Mouse (Mus musculus) liver, embryonic 14.5 days (tissue): ENCODE measurements around the gene Zfp784. TPM values are rescaled to one million over a fixed set of nuclear protein-coding genes. Genes with fewer than 3 reads are reported as not detected.

ENCODE experiments used
- ATAC-seq: fragments of 200-750 bp; cut with Nextera tagmentation; 2 replicates; pipeline ENCODE4 v1.8.0; 2017; ENCODE audit warnings: moderate number of reproducible peaks, mild to moderate bottlenecking, moderate library complexity; ENCODE audit not compliant: insufficient read depth
- DNase-seq, 3 experiments: peaks; one replicate each; pipeline ENCODE4 v3.0.0-alpha.2; 2012 to 2013; ENCODE audit warnings: low read depth in 3 of 3, low spot score in 3 of 3
- H3K27ac ChIP-seq: fragments of 300-500 bp; sonication (generic); 2 replicates; pipeline ENCODE4 v1.5.1; 2014; ENCODE audit warnings: moderate library complexity, mild to moderate bottlenecking, control low read depth, inconsistent platforms
- H3K27me3 ChIP-seq: fragments of 300-500 bp; sonication (generic); 2 replicates; pipeline ENCODE4 v1.6.1; 2014; ENCODE audit warnings: mild to moderate bottlenecking, low read length, moderate library complexity; ENCODE audit not compliant: control insufficient read depth, insufficient read depth
- H3K36me3 ChIP-seq: fragments of 300-500 bp; sonication (generic); replicated peaks from 2 replicates; pipeline ENCODE4 v1.6.1; 2014; ENCODE audit warnings: low read depth; ENCODE audit not compliant: control insufficient read depth, insufficient read depth
- H3K4me1 ChIP-seq, 2 experiments: fragments of 200-500 bp in 1 of 2; fragments of 300-500 bp in 1 of 2; sonication (generic) in 1 of 2; replicated peaks; 2 replicates each; pipeline ENCODE4 v1.6.1; 2012 to 2014; ENCODE audit warnings: antibody characterized with exemption in 1 of 2, inconsistent platforms in 1 of 2, low read length in 1 of 2; ENCODE audit not compliant: control insufficient read depth in 2 of 2, insufficient read depth in 2 of 2
- H3K4me2 ChIP-seq: fragments of 300-500 bp; sonication (generic); 2 replicates; pipeline ENCODE4 v1.6.1; 2014; ENCODE audit warnings: low read depth, mild to moderate bottlenecking, control low read depth, moderate library complexity
- H3K4me3 ChIP-seq, 2 experiments: fragments of 200-500 bp in 1 of 2; fragments of 300-500 bp in 1 of 2; sonication (generic) in 1 of 2; 2 replicates each; pipeline ENCODE4 v1.5.1; 2012 to 2014; ENCODE audit warnings: low read depth in 2 of 2, low read length in 2 of 2, mild to moderate bottlenecking in 2 of 2, control low read depth in 1 of 2, inconsistent platforms in 1 of 2, moderate library complexity in 1 of 2; ENCODE audit not compliant: insufficient read depth in 1 of 2
- H3K9ac ChIP-seq: fragments of 300-500 bp; sonication (generic); replicated peaks from 2 replicates; pipeline ENCODE4 v1.6.1; 2014; ENCODE audit warnings: mild to moderate bottlenecking, control low read depth, moderate library complexity
- H3K9me3 ChIP-seq: fragments of 300-500 bp; sonication (generic); 2 replicates; pipeline ENCODE4 v1.6.1; 2016; ENCODE audit warnings: low read length, mixed read lengths; ENCODE audit not compliant: control insufficient read depth
- CTCF ChIP-seq: IDR thresholded peaks from 2 replicates; pipeline ENCODE4 v1.5.1; 2016; ENCODE audit warnings: antibody characterized with exemption, low read depth, control low read depth
- EP300 ChIP-seq: IDR thresholded peaks from 2 replicates; pipeline ENCODE4 v1.6.1; 2016; ENCODE audit warnings: antibody characterized with exemption, low read depth
- WGBS: fragments of 180-500 bp; shearing (Covaris S2); extraction: QIAGEN DNeasy Blood & Tissue Kit; methylation state at CpG from one replicate; pipeline ENCODE4 v1.1.7; 2014; ENCODE audit not compliant: insufficient replicate concordance; 5-methylcytosine and 5-hydroxymethylcytosine counted together
- polyA plus RNA-seq, 2 experiments: library from polyadenylated mRNA; depleted of rRNA in 1 of 2; stranded (reverse) in 1 of 2; unstranded in 1 of 2; fragments of >200 nt; fragmentation: Nextera tagmentation in 1 of 2; extraction: Ambion mirVana in 1 of 2; gene quantifications; 2 replicates each; pipeline versions ENCODE4 v1.2.1 to v1.2.3; 2012 to 2014

Gene Zfp784
- polyA plus RNA-seq, 2 experiments: 0.96 to 1.0 TPM

- peaks cover 16 to 17% of the 10 kb centered on the region in 2 experiments for H3K4me1 ChIP-seq
- peak within 1 kb of the TSS; percentile 97 for H3K9ac ChIP-seq
- TF ChIP-seq CTCF (no peak), EP300 (no peak)
- no peaks in the 10 kb centered on the region for H3K9me3 ChIP-seq
- ATAC-seq: peak; percentile 77
- peaks cover 19% of the 10 kb centered on the region for H3K27me3 ChIP-seq
- under 1% methylated on average over 65 of the region's 65 CpGs for WGBS
- peak within 1 kb of the TSS; percentile 93 for H3K27ac ChIP-seq
- peak; percentile 78 to 86 (median 83) for DNase-seq
- H3K36me3 ChIP-seq: peaks cover 9% of the 10 kb centered on the region
- H3K4me2 ChIP-seq: peak within 1 kb of the TSS; percentile 100
- peak within 1 kb of the TSS; percentile 96 to 97 for H3K4me3 ChIP-seq
Measured at GRCm38 (mm10) chr7:5061774-5062359, 23.6 kb upstream of the Zfp784 start, which contains the start of gene U2af2. Gene U2af2 (plus strand): TSS chr7:5062143.

DNA sequence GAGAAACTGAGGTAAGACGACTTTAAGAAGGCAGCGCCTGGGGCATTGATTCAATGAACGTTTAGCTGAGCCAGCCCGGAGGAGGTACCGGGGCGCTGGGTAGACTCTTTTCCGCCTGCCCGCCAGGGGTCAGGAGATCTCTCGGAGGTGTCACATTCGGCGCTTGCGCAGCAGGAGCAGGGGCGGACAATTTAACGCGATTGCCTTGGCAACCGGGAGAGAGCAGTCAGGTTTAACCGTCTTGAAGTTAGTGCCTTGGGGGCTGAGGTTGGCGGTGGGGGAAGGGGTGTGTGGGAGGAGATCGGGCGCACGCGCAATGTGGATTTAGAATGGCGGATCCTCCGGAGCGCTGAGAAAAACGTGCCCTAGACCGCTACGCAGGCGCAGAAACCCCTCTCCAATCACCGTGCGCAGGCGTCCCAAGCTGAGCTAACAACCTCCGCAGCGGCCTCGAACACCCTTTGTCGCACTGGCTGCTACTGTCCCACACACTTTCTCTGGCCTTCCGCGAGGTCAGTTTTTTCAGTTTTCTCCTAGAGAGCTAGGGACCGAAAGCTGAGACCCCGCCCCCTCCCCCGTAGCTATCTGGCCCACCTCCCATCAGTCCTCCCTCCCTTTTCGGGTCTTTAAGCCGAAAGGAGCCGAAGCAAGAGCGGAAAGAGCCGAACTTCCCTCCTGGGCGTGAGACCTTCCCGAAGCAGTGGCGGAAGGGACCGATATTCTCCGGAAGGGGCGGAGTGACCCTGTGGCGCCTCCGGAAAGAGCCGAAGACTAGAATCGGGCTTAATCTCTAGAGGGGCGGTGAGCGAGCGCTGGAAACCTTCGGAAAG is 22.9 kb upstream of the Zfp784 start:
- H3K4me3 ChIP-seq: peak overlapping the region; percentile 96 to 97
- peak overlapping the region; percentile 100 for H3K4me2 ChIP-seq
- H3K9ac ChIP-seq: peak overlapping the region; percentile 97
- peaks cover 27% of the 10 kb centered on the region for H3K27me3 ChIP-seq
- DNase-seq: peak; percentile 94 to 96 (median 95)
- peaks cover 12 to 17% of the 10 kb centered on the region in 2 experiments for H3K4me1 ChIP-seq
- peaks cover 2% of the 10 kb centered on the region for H3K36me3 ChIP-seq
- H3K9me3 ChIP-seq: no peaks in the 10 kb centered on the region
- no peak for TF ChIP-seq EP300
- peak; percentile 92 for TF ChIP-seq CTCF
- H3K27ac ChIP-seq: peak overlapping the region; percentile 93
- peak; percentile 85 for ATAC-seq
- WGBS: under 1% methylated on average over 60 of the region's 60 CpGs

- no peak for ATAC-seq
Measured at GRCm38 (mm10) chr7:5060239-5060731, 22.0 kb upstream of the Zfp784 start.

DNA sequence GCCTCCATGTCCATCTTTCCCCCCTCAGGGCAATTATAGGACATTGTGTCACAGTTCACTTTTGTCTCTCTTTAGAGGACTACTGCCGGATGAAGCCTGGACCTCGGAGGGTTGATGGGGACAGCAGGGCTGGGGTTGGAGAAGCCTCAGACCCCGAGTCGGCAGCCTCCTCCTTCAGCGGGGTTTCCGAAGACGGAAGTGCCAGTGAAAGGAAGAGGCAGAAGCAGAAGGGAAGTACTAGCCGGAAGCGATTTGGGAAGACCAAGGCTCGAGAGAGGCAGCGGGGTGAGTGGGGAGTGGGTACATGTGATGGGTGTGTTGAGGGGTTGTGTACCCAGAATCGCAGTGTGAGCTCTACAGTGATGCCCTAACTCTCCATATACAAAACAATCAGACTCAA is 21.2 kb upstream of the Zfp784 start:
- H3K9ac ChIP-seq: no peak overlapping the region
- H3K4me1 ChIP-seq: peaks cover 5 to 14% of the 10 kb centered on the region in 2 experiments
- WGBS: 76% methylated on average over 12 of the region's 12 CpGs
- H3K36me3 ChIP-seq: no peaks in the 10 kb centered on the region; the same call in 1 of the 2 replicates
- no peaks in the 10 kb centered on the region for H3K9me3 ChIP-seq
- ATAC-seq (no peak), DNase-seq (no peak)
- no peak overlapping the region for H3K4me3 ChIP-seq
- H3K27ac ChIP-seq: no peak overlapping the region
- H3K27me3 ChIP-seq: peaks cover 44% of the 10 kb centered on the region
- no peak for TF ChIP-seq EP300
- no peak for TF ChIP-seq CTCF
- peak overlapping the region; percentile 100; the same call in 1 of the 2 replicates for H3K4me2 ChIP-seq

More at GRCm38 (mm10) chr7:5060239-5060731, 22.0 kb upstream of the Zfp784 start:
- no peaks in the 10 kb centered on the region; the same call in 1 of the 2 replicates for H3K36me3 ChIP-seq
- WGBS: 3% methylated on average over 27 of the region's 27 CpGs
- H3K9me3 ChIP-seq: no peaks in the 10 kb centered on the region
- peak overlapping the region; percentile 93 for H3K27ac ChIP-seq
- TF ChIP-seq CTCF: peak; percentile 94
- TF ChIP-seq EP300: no peak
- peaks cover 9 to 14% of the 10 kb centered on the region in 2 experiments for H3K4me1 ChIP-seq
- H3K4me3 ChIP-seq: peak overlapping the region; percentile 96 to 97
- peak; percentile 65 to 68 (median 68) for DNase-seq
- peak overlapping the region; percentile 97 for H3K9ac ChIP-seq
- peak overlapping the region; percentile 100 for H3K4me2 ChIP-seq
- H3K27me3 ChIP-seq: peaks cover 35% of the 10 kb centered on the region
